Mouse (Mus musculus) heart, postnatal 10 days (tissue): Measurements from ENCODE around the gene Zbtb7b. TPM values are rescaled to one million over a fixed set of nuclear protein-coding genes. Genes with fewer than 3 reads are reported as not detected.

Source experiments
- DNase-seq, 2 experiments: peaks; one replicate each; pipeline ENCODE4 v3.0.0; 2021
- intact Hi-C: fragments of 180-260 bp; cut with DNase I; formaldehyde crosslinking; loops from one replicate; pipeline ENCODE4 v1.15.1; 2025
- total RNA-seq, 2 experiments: library from RNA; stranded (reverse); gene quantifications; 2 replicates each; pipeline ENCODE4 v1.2.3; 2021

Zbtb7b gene
- total RNA-seq, 2 experiments from 2014 or later = 20.2 to 25.6 TPM

GRCm38 (mm10) chr3:89379388-89380131, 15.0 kb downstream of the Zbtb7b start:
- intact Hi-C loops = loop anchor here (2.0 kb wide), 1 partner anchor 105 kb away; no protein-coding TSS in a partner anchor
- DNase-seq = no peak

- intact Hi-C loops = loop anchor here (1.0 to 2.0 kb wide), 3 partner anchors 23 to 106 kb away; partner anchors contain the start of gene Flad1
- peak; percentile 81 to 84 for DNase-seq
Measured at GRCm38 (mm10) chr3:89378394-89379067, 16.0 kb downstream of the Zbtb7b start.

- no peak for DNase-seq
- intact Hi-C loops = loop anchor here (1.0 to 2.0 kb wide), 3 partner anchors 23 to 107 kb away; partner anchors contain the start of gene Flad1
Measured at GRCm38 (mm10) chr3:89377831-89378230, 16.7 kb downstream of the Zbtb7b start.

GRCm38 (mm10) chr3:89373581-89374231, 20.9 kb downstream of the Zbtb7b start:
- DNase-seq = no peak
- intact Hi-C loops = no loop called here

- intact Hi-C loops = no loop called here
- no peak for DNase-seq
Measured at GRCm38 (mm10) chr3:89367338-89367737, 27.2 kb downstream of the Zbtb7b start.

- intact Hi-C loops = no loop called here
- DNase-seq = no peak
Measured at GRCm38 (mm10) chr3:89365486-89366414, 28.8 kb downstream of the Zbtb7b start.

- no peak for DNase-seq
- intact Hi-C loops = no loop called here
Measured at GRCm38 (mm10) chr3:89365153-89365485, 29.5 kb downstream of the Zbtb7b start, which contains the start of gene Dcst1. TSS of gene Dcst1 (minus strand) at chr3:89365253.

- DNase-seq = no peak
- intact Hi-C loops = no loop called here
Measured at GRCm38 (mm10) chr3:89364631-89365030, 29.9 kb downstream of the Zbtb7b start.

- intact Hi-C loops = no loop called here
Measured at GRCm38 (mm10) chr3:89361675-89362074, 32.9 kb downstream of the Zbtb7b start, which contains the start of gene Dcst2. TSS of gene Dcst2 (plus strand) at chr3:89361975.

GRCm38 (mm10) chr3:89360237-89360636, 34.3 kb downstream of the Zbtb7b start:
- DNase-seq = no peak
- intact Hi-C loops = no loop called here

More at GRCm38 (mm10) chr3:89361675-89362074, 32.9 kb downstream of the Zbtb7b start, which contains the start of gene Dcst2:
- no peak for DNase-seq

GRCm38 (mm10) chr3:89359630-89360029, 34.9 kb downstream of the Zbtb7b start:
- no peak for DNase-seq
- intact Hi-C loops = no loop called here

GRCm38 (mm10) chr3:89356029-89356428, 38.5 kb downstream of the Zbtb7b start:
- intact Hi-C loops = no loop called here
- DNase-seq = no peak

- no peak for DNase-seq
- intact Hi-C loops = loop anchor here (1.0 to 2.0 kb wide), 2 partner anchors 23 to 37 kb away; no protein-coding TSS in a partner anchor
Measured at GRCm38 (mm10) chr3:89355512-89355902, 39.1 kb downstream of the Zbtb7b start.

GRCm38 (mm10) chr3:89354816-89355511, 39.6 kb downstream of the Zbtb7b start:
- intact Hi-C loops = loop anchor here (1.0 to 2.0 kb wide), 4 partner anchors 15 to 38 kb away; no protein-coding TSS in a partner anchor
- peak; percentile 89 to 96 for DNase-seq

GRCm38 (mm10) chr3:89351271-89351670, 43.3 kb downstream of the Zbtb7b start:
- intact Hi-C loops = no loop called here
- no peak for DNase-seq

- DNase-seq = peak; percentile 93
- intact Hi-C loops = no loop called here
Measured at GRCm38 (mm10) chr3:89349869-89350501, 44.6 kb downstream of the Zbtb7b start, which contains the start of gene Adam15. TSS of gene Adam15 (minus strand) at chr3:89349996.

- intact Hi-C loops = no loop called here
- DNase-seq = peak; percentile 74 to 75
Measured at GRCm38 (mm10) chr3:89348911-89349868, 45.4 kb downstream of the Zbtb7b start.

- intact Hi-C loops = no loop called here
- peak; percentile 54 to 56 for DNase-seq
Measured at GRCm38 (mm10) chr3:89347916-89348315, 46.7 kb downstream of the Zbtb7b start.
